Mouse (Mus musculus): ENCODE measurements around the gene Zglp1. TPM values are rescaled to one million over a fixed set of nuclear protein-coding genes. Genes with fewer than 3 reads are reported as not detected.
A peak's percentile ranks its signal among the peaks of the same experiment; 100 is the strongest.

Zglp1 gene
- polyA plus RNA-seq, 2 experiments = 0.21 TPM; not detected in 1

DNA sequence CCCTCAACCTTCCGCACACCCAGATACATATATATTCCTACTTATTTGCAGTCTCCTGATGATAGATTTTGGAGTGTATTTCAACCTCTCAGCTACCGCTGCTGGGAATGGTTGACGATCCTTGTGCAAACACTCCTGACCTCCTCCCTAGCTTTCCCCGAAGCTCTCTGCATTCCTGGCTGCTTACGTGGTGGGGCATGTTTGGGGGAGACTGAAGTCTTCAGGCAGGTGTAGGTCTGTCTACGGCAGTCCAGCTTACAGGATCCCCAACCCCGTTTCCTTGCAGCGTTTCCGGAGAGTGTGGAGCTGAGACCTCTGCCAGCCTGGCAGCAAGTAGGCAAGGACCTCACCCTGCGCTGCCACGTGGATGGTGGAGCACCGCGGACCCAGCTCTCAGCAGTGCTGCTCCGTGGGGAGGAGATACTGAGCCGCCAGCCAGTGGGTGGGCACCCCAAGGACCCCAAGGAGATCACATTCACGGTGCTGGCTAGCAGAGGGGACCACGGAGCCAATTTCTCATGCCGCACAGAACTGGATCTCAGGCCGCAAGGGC, 41.6 kb downstream of the Zglp1 start:
- no peak for ATAC-seq (ENCODE audit: insufficient read depth)
- no peak for DNase-seq (ENCODE audit: low read depth in 3 of 3, low spot score in 3 of 3)
- H3K4me1 ChIP-seq (replicated peaks; ENCODE audit: control insufficient read depth in 2 of 2, insufficient read depth in 2 of 2, low read length in 1 of 2) = peaks cover 15 to 17% of the 10 kb centered on the region in 2 experiments
- no peaks in the 10 kb centered on the region for H3K36me3 ChIP-seq (replicated peaks; ENCODE audit: control insufficient read depth, insufficient read depth, low read depth)
- H3K4me2 ChIP-seq (ENCODE audit: low read depth) = no peak overlapping the region
- H3K27me3 ChIP-seq (ENCODE audit: control insufficient read depth, insufficient read depth, low read length) = no peaks in the 10 kb centered on the region
- no peak overlapping the region for H3K4me3 ChIP-seq (ENCODE audit: insufficient read depth in 1 of 2, low read depth in 2 of 2, low read length in 2 of 2)
- 80% methylated on average over 19 of the region's 19 CpGs for WGBS (ENCODE audit: insufficient replicate concordance)
- H3K27ac ChIP-seq = no peak overlapping the region
- H3K9ac ChIP-seq (replicated peaks) = no peak overlapping the region
- no peak for TF ChIP-seq CTCF (IDR thresholded peaks at IDR 0.05; ENCODE audit: low read depth)
- no peak for TF ChIP-seq EP300 (IDR thresholded peaks at IDR 0.05; ENCODE audit: low read depth)
- H3K9me3 ChIP-seq (ENCODE audit: control insufficient read depth, low read length) = no peaks in the 10 kb centered on the region

DNA sequence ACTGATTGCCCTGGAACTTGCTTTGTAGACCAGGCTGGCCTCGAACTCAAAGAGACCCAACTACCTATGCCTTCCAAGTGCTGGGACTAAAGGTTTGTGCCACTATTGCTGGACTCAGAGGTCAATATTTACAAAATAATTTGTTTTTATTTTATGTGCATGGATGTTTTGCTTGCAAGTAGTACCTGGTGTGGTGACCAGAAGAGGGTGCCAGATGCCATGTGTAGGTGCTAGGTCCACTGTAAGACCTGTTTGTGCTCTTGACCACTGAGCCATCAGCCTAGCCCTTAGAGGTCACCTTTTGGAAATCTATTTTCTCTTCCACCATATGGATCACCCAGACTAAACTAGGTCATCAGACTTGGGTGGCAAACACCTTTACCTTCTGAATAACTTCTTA, 44.2 kb downstream of the Zglp1 start:
- TF ChIP-seq EP300 (IDR thresholded peaks at IDR 0.05; ENCODE audit: low read depth) = no peak
- peak; percentile 41 for TF ChIP-seq CTCF (IDR thresholded peaks at IDR 0.05; ENCODE audit: low read depth)
- WGBS (ENCODE audit: insufficient replicate concordance) = 68% methylated on average over 1 of the region's 1 CpGs
- Histone ChIP-seq H3K9me3 (ENCODE audit: control insufficient read depth, low read length) (no peaks in the 10 kb centered on the region), H3K27ac (no peak overlapping the region), H3K4me2 (ENCODE audit: low read depth) (no peak overlapping the region), H3K4me3 (ENCODE audit: insufficient read depth in 1 of 2, low read depth in 2 of 2, low read length in 2 of 2) (no peak overlapping the region), H3K4me1 (replicated peaks; ENCODE audit: control insufficient read depth in 2 of 2, insufficient read depth in 2 of 2, low read length in 1 of 2) (peaks cover 3 to 5% of the 10 kb centered on the region in 2 experiments), H3K27me3 (ENCODE audit: control insufficient read depth, insufficient read depth, low read length) (no peaks in the 10 kb centered on the region; the same call in 1 of the 2 replicates), H3K36me3 (replicated peaks; ENCODE audit: control insufficient read depth, insufficient read depth, low read depth) (no peaks in the 10 kb centered on the region), H3K9ac (replicated peaks) (no peak overlapping the region)
- DNase-seq (ENCODE audit: low read depth in 3 of 3, low spot score in 3 of 3) (no peak), ATAC-seq (ENCODE audit: insufficient read depth) (no peak)

DNA sequence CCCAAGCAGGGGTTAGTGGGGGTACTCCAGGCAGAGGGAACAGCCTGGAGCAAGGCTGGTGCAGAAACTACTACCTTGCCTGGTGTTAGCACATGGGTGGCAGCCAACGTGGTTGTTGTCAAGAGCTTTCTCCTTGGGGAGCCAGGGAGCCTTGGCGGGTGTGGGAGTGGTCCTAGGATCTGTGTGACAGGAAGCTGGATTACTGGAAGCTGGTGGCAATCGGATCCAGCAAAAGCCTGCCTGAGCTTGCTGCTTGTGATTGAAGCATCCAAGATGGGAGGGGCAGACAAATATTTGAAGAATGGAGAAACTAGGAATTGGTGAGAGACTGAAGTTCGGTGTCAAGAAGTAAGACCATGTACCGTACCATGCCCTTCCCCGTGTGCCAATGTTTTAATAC, 44.6 kb downstream of the Zglp1 start:
- Histone ChIP-seq H3K4me1 (replicated peaks; ENCODE audit: control insufficient read depth in 2 of 2, insufficient read depth in 2 of 2, low read length in 1 of 2) (peaks cover 2 to 3% of the 10 kb centered on the region in 2 experiments; a peak in 2 of 4 replicates), H3K27me3 (ENCODE audit: control insufficient read depth, insufficient read depth, low read length) (peaks cover 3% of the 10 kb centered on the region), H3K4me3 (ENCODE audit: insufficient read depth in 1 of 2, low read depth in 2 of 2, low read length in 2 of 2) (no peak overlapping the region), H3K36me3 (replicated peaks; ENCODE audit: control insufficient read depth, insufficient read depth, low read depth) (no peaks in the 10 kb centered on the region), H3K27ac (no peak overlapping the region), H3K4me2 (ENCODE audit: low read depth) (no peak overlapping the region), H3K9ac (replicated peaks) (no peak overlapping the region), H3K9me3 (ENCODE audit: control insufficient read depth, low read length) (no peaks in the 10 kb centered on the region)
- TF ChIP-seq EP300 (IDR thresholded peaks at IDR 0.05; ENCODE audit: low read depth) (no peak), CTCF (IDR thresholded peaks at IDR 0.05; ENCODE audit: low read depth) (no peak)
- WGBS (ENCODE audit: insufficient replicate concordance) = 69% methylated on average over 6 of the region's 6 CpGs
- DNase-seq (ENCODE audit: low read depth in 3 of 3, low spot score in 3 of 3) = no peak
- no peak for ATAC-seq (ENCODE audit: insufficient read depth)

DNA sequence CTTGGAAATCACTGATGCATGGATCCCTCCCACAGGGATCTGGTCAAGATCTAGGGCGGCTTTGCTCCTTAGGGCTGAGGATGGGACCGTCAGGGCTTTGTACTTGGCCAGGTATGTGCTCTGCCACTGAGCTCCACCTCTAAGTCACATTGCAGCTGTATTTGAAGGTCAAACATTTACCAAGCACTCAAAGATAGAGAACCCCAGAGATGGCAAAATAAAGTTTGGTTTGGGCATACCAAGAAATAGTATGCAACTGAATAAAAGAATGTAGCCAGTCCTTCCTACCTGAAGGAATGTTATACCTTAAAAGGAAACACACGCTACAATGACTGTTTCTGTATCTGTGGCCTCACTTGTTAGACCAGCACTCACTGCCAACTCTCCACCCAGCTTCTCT, 45.5 kb downstream of the Zglp1 start:
- Histone ChIP-seq H3K4me2 (ENCODE audit: low read depth) (no peak overlapping the region), H3K4me1 (replicated peaks; ENCODE audit: control insufficient read depth in 2 of 2, insufficient read depth in 2 of 2, low read length in 1 of 2) (peaks cover 3 to 10% of the 10 kb centered on the region in 2 experiments; a peak in 3 of 4 replicates), H3K27ac (no peak overlapping the region), H3K9ac (replicated peaks) (no peak overlapping the region), H3K9me3 (ENCODE audit: control insufficient read depth, low read length) (no peaks in the 10 kb centered on the region), H3K36me3 (replicated peaks; ENCODE audit: control insufficient read depth, insufficient read depth, low read depth) (no peaks in the 10 kb centered on the region), H3K27me3 (ENCODE audit: control insufficient read depth, insufficient read depth, low read length) (peaks cover 13% of the 10 kb centered on the region), H3K4me3 (ENCODE audit: insufficient read depth in 1 of 2, low read depth in 2 of 2, low read length in 2 of 2) (no peak overlapping the region)
- WGBS (ENCODE audit: insufficient replicate concordance) = 72% methylated on average over 3 of the region's 3 CpGs
- DNase-seq (ENCODE audit: low read depth in 3 of 3, low spot score in 3 of 3) (no peak), ATAC-seq (ENCODE audit: insufficient read depth) (no peak)
- TF ChIP-seq EP300 (IDR thresholded peaks at IDR 0.05; ENCODE audit: low read depth) (no peak), CTCF (IDR thresholded peaks at IDR 0.05; ENCODE audit: low read depth) (no peak)

DNA sequence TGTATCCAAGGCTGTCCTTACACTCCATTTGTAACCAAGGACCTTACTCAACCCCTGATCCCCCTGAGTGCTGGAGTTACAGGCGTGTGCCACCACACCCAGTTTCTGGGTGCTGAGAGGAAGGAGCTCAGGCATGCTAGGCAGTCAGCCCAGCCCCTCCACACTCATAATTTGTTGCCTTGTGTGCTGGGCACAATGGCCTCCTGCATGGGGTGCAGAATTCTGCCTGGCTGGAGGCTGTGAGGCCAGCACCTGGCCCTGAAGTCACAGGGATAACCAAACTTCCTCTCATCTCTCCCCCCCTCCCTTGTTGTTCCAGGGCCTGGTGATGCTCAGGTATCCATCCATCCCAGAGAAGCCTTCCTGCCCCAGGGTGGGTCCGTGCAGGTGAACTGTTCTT, 48.3 kb downstream of the Zglp1 start:
- 49% methylated on average over 2 of the region's 2 CpGs for WGBS (ENCODE audit: insufficient replicate concordance)
- Histone ChIP-seq H3K4me2 (ENCODE audit: low read depth) (no peak overlapping the region), H3K4me3 (ENCODE audit: insufficient read depth in 1 of 2, low read depth in 2 of 2, low read length in 2 of 2) (no peak overlapping the region), H3K4me1 (replicated peaks; ENCODE audit: control insufficient read depth in 2 of 2, insufficient read depth in 2 of 2, low read length in 1 of 2) (peaks cover 3 to 15% of the 10 kb centered on the region in 2 experiments; a peak in 3 of 4 replicates), H3K9ac (replicated peaks) (no peak overlapping the region), H3K27ac (no peak overlapping the region), H3K27me3 (ENCODE audit: control insufficient read depth, insufficient read depth, low read length) (peaks cover 34% of the 10 kb centered on the region), H3K36me3 (replicated peaks; ENCODE audit: control insufficient read depth, insufficient read depth, low read depth) (no peaks in the 10 kb centered on the region), H3K9me3 (ENCODE audit: control insufficient read depth, low read length) (no peaks in the 10 kb centered on the region)
- DNase-seq (ENCODE audit: low read depth in 3 of 3, low spot score in 3 of 3) = no peak
- ATAC-seq (ENCODE audit: insufficient read depth) = no peak
- TF ChIP-seq EP300 (IDR thresholded peaks at IDR 0.05; ENCODE audit: low read depth) (no peak), CTCF (IDR thresholded peaks at IDR 0.05; ENCODE audit: low read depth) (no peak)

Measured in liver, embryonic 14.5 days (tissue).